Mouse (Mus musculus) bone marrow macrophage, adult 2 months (primary cell): Measurements from ENCODE around the gene Cmya5. TPM values are rescaled to one million over a fixed set of nuclear protein-coding genes. Genes with fewer than 3 reads are reported as not detected.

Experiments
- H3K27ac ChIP-seq: 2 replicates; pipeline ENCODE4 v1.5.1; 2012; ENCODE audit warnings: low read depth, low read length; ENCODE audit not compliant: insufficient read depth
- H3K4me1 ChIP-seq: 2 replicates; pipeline ENCODE4 v1.6.1; 2012; ENCODE audit warnings: low read length; ENCODE audit not compliant: control insufficient read depth, insufficient read depth
- H3K4me3 ChIP-seq: 2 replicates; pipeline ENCODE4 v1.5.1; 2012; ENCODE audit warnings: mild to moderate bottlenecking, low read length, moderate library complexity; ENCODE audit not compliant: insufficient read depth
- CTCF ChIP-seq: IDR thresholded peaks from 2 replicates; pipeline ENCODE4 v1.5.1; 2012; ENCODE audit warnings: low read depth, mild to moderate bottlenecking, low read length, moderate library complexity
- POLR2A ChIP-seq: IDR thresholded peaks from 2 replicates; pipeline ENCODE4 v1.6.1; 2012; ENCODE audit warnings: mild to moderate bottlenecking, low read depth, low read length, borderline replicate concordance
- polyA plus RNA-seq: library from polyadenylated mRNA; stranded (reverse); fragments of >200 nt; gene quantifications from 2 replicates; pipeline ENCODE4 v1.2.4, GENCODE M21; 2012; ENCODE audit not compliant: missing spikeins, insufficient read depth, insufficient read length

Gene Cmya5
- polyA plus RNA-seq, 1 experiment, result 0.04 TPM

GRCm38 (mm10) chr13:93158261-93158660 is 13.7 kb upstream of the Cmya5 start:
- H3K27ac ChIP-seq, result no peak overlapping the region
- no peak for TF ChIP-seq CTCF
- no peak for TF ChIP-seq POLR2A
- no peaks in the 10 kb centered on the region for H3K4me1 ChIP-seq
- H3K4me3 ChIP-seq, result no peak overlapping the region

- no peak for TF ChIP-seq POLR2A
- TF ChIP-seq CTCF, result no peak
- no peak overlapping the region for H3K4me3 ChIP-seq
- H3K4me1 ChIP-seq, result no peaks in the 10 kb centered on the region
- H3K27ac ChIP-seq, result no peak overlapping the region
Observed at GRCm38 (mm10) chr13:93153280-93153679, 8.8 kb upstream of the Cmya5 start.

- H3K4me3 ChIP-seq, result no peak overlapping the region
- no peak for TF ChIP-seq POLR2A
- no peak for TF ChIP-seq CTCF
- no peak overlapping the region for H3K27ac ChIP-seq
Observed at GRCm38 (mm10) chr13:93143819-93144283, 673 bp downstream of the Cmya5 start.

GRCm38 (mm10) chr13:93141184-93141583 is 3.3 kb downstream of the Cmya5 start:
- TF ChIP-seq POLR2A, result no peak
- no peak for TF ChIP-seq CTCF
- Histone ChIP-seq H3K4me1 (no peaks in the 10 kb centered on the region), H3K4me3 (no peak overlapping the region), H3K27ac (no peak overlapping the region)

More at GRCm38 (mm10) chr13:93143819-93144283, 673 bp downstream of the Cmya5 start:
- no peaks in the 10 kb centered on the region for H3K4me1 ChIP-seq

- H3K4me1 ChIP-seq, result peaks cover 2% of the 10 kb centered on the region; the same call in 1 of the 2 replicates
- no peak for TF ChIP-seq CTCF
- no peak for TF ChIP-seq POLR2A
- no peak overlapping the region for H3K27ac ChIP-seq
- H3K4me3 ChIP-seq, result no peak overlapping the region
Observed at GRCm38 (mm10) chr13:93138059-93138458, 6.5 kb downstream of the Cmya5 start.

- TF ChIP-seq POLR2A, result no peak
- no peak for TF ChIP-seq CTCF
- no peak overlapping the region for H3K27ac ChIP-seq
- peaks cover 2% of the 10 kb centered on the region; the same call in 1 of the 2 replicates for H3K4me1 ChIP-seq
Observed at GRCm38 (mm10) chr13:93137098-93137497, 7.4 kb downstream of the Cmya5 start.

GRCm38 (mm10) chr13:93136251-93136650 is 8.3 kb downstream of the Cmya5 start:
- no peak for TF ChIP-seq CTCF
- TF ChIP-seq POLR2A, result no peak
- H3K27ac ChIP-seq, result no peak overlapping the region
- no peak overlapping the region for H3K4me3 ChIP-seq
- peaks cover 2% of the 10 kb centered on the region; the same call in 1 of the 2 replicates for H3K4me1 ChIP-seq

More at GRCm38 (mm10) chr13:93137098-93137497, 7.4 kb downstream of the Cmya5 start:
- H3K4me3 ChIP-seq, result no peak overlapping the region

GRCm38 (mm10) chr13:93135501-93135900 is 9.0 kb downstream of the Cmya5 start:
- Histone ChIP-seq H3K4me1 (peaks cover 2% of the 10 kb centered on the region; the same call in 1 of the 2 replicates), H3K27ac (no peak overlapping the region), H3K4me3 (no peak overlapping the region)
- TF ChIP-seq POLR2A (no peak), CTCF (no peak)

GRCm38 (mm10) chr13:93130674-93131073 is 13.8 kb downstream of the Cmya5 start:
- no peak overlapping the region for H3K4me3 ChIP-seq
- TF ChIP-seq CTCF (no peak), POLR2A (no peak)
- H3K4me1 ChIP-seq, result peaks cover under 1% of the 10 kb centered on the region; the same call in 1 of the 2 replicates
- no peak overlapping the region for H3K27ac ChIP-seq

GRCm38 (mm10) chr13:93128961-93129360 is 15.6 kb downstream of the Cmya5 start:
- TF ChIP-seq POLR2A, result no peak
- no peak for TF ChIP-seq CTCF
- H3K4me3 ChIP-seq, result no peak overlapping the region
- no peak overlapping the region for H3K27ac ChIP-seq
- H3K4me1 ChIP-seq, result no peaks in the 10 kb centered on the region
